Mouse (Mus musculus): ENCODE results near the gene Hirip3.

GRCm38 (mm10) chr7:126843276-126843675 is 18.5 kb upstream of the Hirip3 start:
- no peak for TF ChIP-seq CTCF (IDR thresholded peaks at IDR 0.05; ENCODE audit: low read depth, low read length)
- TF ChIP-seq POLR2A (IDR thresholded peaks at IDR 0.05; ENCODE audit: insufficient read depth, low read length), result no peak
- no peak for TF ChIP-seq EP300 (IDR thresholded peaks at IDR 0.05; ENCODE audit: insufficient read depth, low read depth, low read length)
